Mouse (Mus musculus): ENCODE measurements around the gene Ptprz1.
"Not testable (repeated sequence)": the region's sequence is repeated elsewhere in the genome, so short reads cannot be mapped to it uniquely, and the experiment has no call there.

- TF ChIP-seq CHD2 (IDR thresholded peaks at IDR 0.05; ENCODE audit: low read depth, low read length), result 0 out of 2 replicates have a peak, but pooled peaks have one; percentile 7
- not testable (repeated sequence) for TF ChIP-seq HCFC1 (IDR thresholded peaks at IDR 0.05; ENCODE audit: borderline replicate concordance, insufficient read depth, low read length)
These were observed 215.2 kb downstream of the Ptprz1 start for GRCm38 (mm10) chr6:23090346-23091055.
